Mouse (Mus musculus) bone marrow macrophage, adult 2 months (primary cell): ENCODE results near the gene Tgfbrap1.

ENCODE experiments used
- CTCF ChIP-seq: IDR thresholded peaks from 2 replicates; pipeline ENCODE4 v1.5.1; 2012; ENCODE audit warnings: low read depth, mild to moderate bottlenecking, low read length, moderate library complexity
- POLR2A ChIP-seq: IDR thresholded peaks from 2 replicates; pipeline ENCODE4 v1.6.1; 2012; ENCODE audit warnings: mild to moderate bottlenecking, low read depth, low read length, borderline replicate concordance

- TF ChIP-seq CTCF (no peak), POLR2A (no peak)
Observed at GRCm38 (mm10) chr1:43138268-43138812, 39.9 kb upstream of the Tgfbrap1 start.
